In genomic region chr17:23802746-23803365, GRCm38 (mm10) we compare ENCODE assay signal across 8 mouse cellular contexts. TPM values are rescaled to one million over a fixed set of nuclear protein-coding genes. Genes with fewer than 3 reads are reported as not detected.
DNase-seq lines count a peak whose midpoint lies in the region; ATAC-seq lines count a peak whose summit lies in the region.

No protein-coding gene starts in this region.

- H3K27me3 ChIP-seq in heart, embryonic 13.5 days (replicated peaks) = no peaks in the 10 kb centered on the region
- no peaks in the 10 kb centered on the region for H3K27me3 ChIP-seq in liver, embryonic 12.5 days (replicated peaks)
- H3K27me3 ChIP-seq in stomach, embryonic 15.5 days (replicated peaks) = no peaks in the 10 kb centered on the region

- H3K36me3 ChIP-seq in heart, embryonic 13.5 days = peaks cover 15% of the 10 kb centered on the region
- H3K36me3 ChIP-seq in liver, embryonic 12.5 days = peaks cover 17% of the 10 kb centered on the region
- peaks cover under 1% of the 10 kb centered on the region; the same call in 1 of the 2 replicates for H3K36me3 ChIP-seq in stomach, embryonic 15.5 days

- peak overlapping the region; percentile 92 for H3K4me2 ChIP-seq in heart, embryonic 13.5 days
- peak overlapping the region; percentile 79 for H3K4me2 ChIP-seq in liver, embryonic 12.5 days
- H3K4me2 ChIP-seq in stomach, embryonic 15.5 days = peak overlapping the region; percentile 69

- DNase-seq in CD4-positive, CD25-positive, alpha-beta regulatory T cell, adult 2 months (ENCODE audit: low read depth, low spot score) = peak; percentile 100
- peak; percentile 96 for DNase-seq in fat pad, adult 2 months (ENCODE audit: extremely low read depth, low read depth, low spot score)
- DNase-seq in kidney, postnatal 10 days = peak; percentile 99
- peak; percentile 97 to 98 for DNase-seq in natural killer cell, adult 2 months (ENCODE audit: low spot score in 2 of 2)

- peak overlapping the region; percentile 95 for H3K27ac ChIP-seq in brown adipose tissue, adult 24 weeks (replicated peaks; ENCODE audit: low read depth, low read length)
- peak overlapping the region; percentile 97 for H3K27ac ChIP-seq in heart, embryonic 13.5 days (replicated peaks)
- H3K27ac ChIP-seq in liver, embryonic 12.5 days = peak overlapping the region; percentile 94
- peak overlapping the region; percentile 97 for H3K27ac ChIP-seq in stomach, embryonic 15.5 days

- H3K9ac ChIP-seq in heart, embryonic 13.5 days = peak overlapping the region; percentile 99
- H3K9ac ChIP-seq in liver, embryonic 12.5 days = peak overlapping the region; percentile 99
- H3K9ac ChIP-seq in stomach, embryonic 15.5 days = peak overlapping the region; percentile 95

- WGBS in heart, embryonic 13.5 days = under 1% methylated on average over 60 of the region's 60 CpGs
- under 1% methylated on average over 51 of the region's 60 CpGs for WGBS in liver, embryonic 12.5 days (ENCODE audit: insufficient replicate concordance)
- under 1% methylated on average over 60 of the region's 60 CpGs for WGBS in stomach, embryonic 15.5 days

- peak overlapping the region; percentile 100 for H3K4me3 ChIP-seq in brown adipose tissue, adult 24 weeks (ENCODE audit: insufficient read depth, low read depth, low read length)
- H3K4me3 ChIP-seq in heart, embryonic 13.5 days = peak overlapping the region; percentile 86
- peak overlapping the region; percentile 91 for H3K4me3 ChIP-seq in liver, embryonic 12.5 days
- peak overlapping the region; percentile 99 for H3K4me3 ChIP-seq in stomach, embryonic 15.5 days (replicated peaks)

- peak; percentile 92 for ATAC-seq in heart, embryonic 13.5 days (ENCODE audit: extremely low read depth, insufficient number of reproducible peaks, low FRiP score, low TSS enrichment)
- peak; percentile 97 for ATAC-seq in liver, embryonic 12.5 days
- ATAC-seq in stomach, embryonic 15.5 days (ENCODE audit: insufficient read depth, low FRiP score, low read depth) = peak; percentile 98

- no peaks in the 10 kb centered on the region for H3K9me3 ChIP-seq in heart, embryonic 13.5 days
- H3K9me3 ChIP-seq in liver, embryonic 12.5 days (replicated peaks) = no peaks in the 10 kb centered on the region
- no peaks in the 10 kb centered on the region for H3K9me3 ChIP-seq in stomach, embryonic 15.5 days

- no peaks in the 10 kb centered on the region; the same call in 1 of the 2 replicates for H3K4me1 ChIP-seq in brown adipose tissue, adult 24 weeks (ENCODE audit: control insufficient read depth, insufficient read depth, insufficient read length, low read length)
- H3K4me1 ChIP-seq in heart, embryonic 13.5 days = peaks cover 35% of the 10 kb centered on the region
- H3K4me1 ChIP-seq in liver, embryonic 12.5 days = peaks cover 33% of the 10 kb centered on the region
- H3K4me1 ChIP-seq in stomach, embryonic 15.5 days = peaks cover 5% of the 10 kb centered on the region

RNA-seq across cellular contexts. Expression of gene Srrm2, which starts 12.5 kb away (rescaled TPM):
- polyA plus RNA-seq in brown adipose tissue, adult 24 weeks (2012; ENCODE audit: insufficient read depth, insufficient read length, missing spikeins) = 86.7 and 109 TPM in 2 replicates
- 319 and 327 TPM in 2 replicates for polyA plus RNA-seq in heart, embryonic 13.5 days (2015; fragmentation: Nextera tagmentation; extraction: Ambion mirVana)
- polyA plus RNA-seq in liver, embryonic 12.5 days (2016; fragmentation: Nextera tagmentation; extraction: Ambion mirVana) = 334 and 339 TPM in 2 replicates
- 448 and 501 TPM in 2 replicates for polyA plus RNA-seq in stomach, embryonic 15.5 days (2015; fragmentation: Nextera tagmentation; extraction: Ambion mirVana)

RNA-seq across cellular contexts. Expression of gene Flywch2, which starts 17.0 kb away (rescaled TPM):
- polyA plus RNA-seq in brown adipose tissue, adult 24 weeks (2012; ENCODE audit: insufficient read depth, insufficient read length, missing spikeins) = 2.8 and 8.2 TPM in 2 replicates
- polyA plus RNA-seq in heart, embryonic 13.5 days (2015; fragmentation: Nextera tagmentation; extraction: Ambion mirVana) = 5.8 and 7.4 TPM in 2 replicates
- 2.9 and 3.6 TPM in 2 replicates for polyA plus RNA-seq in liver, embryonic 12.5 days (2016; fragmentation: Nextera tagmentation; extraction: Ambion mirVana)
- 18.1 and 23.5 TPM in 2 replicates for polyA plus RNA-seq in stomach, embryonic 15.5 days (2015; fragmentation: Nextera tagmentation; extraction: Ambion mirVana)

RNA-seq across cellular contexts. Expression of gene Elob, which starts 26.1 kb away (rescaled TPM):
- 378 and 510 TPM in 2 replicates for polyA plus RNA-seq in brown adipose tissue, adult 24 weeks (2012; ENCODE audit: insufficient read depth, insufficient read length, missing spikeins)
- 875 and 1,018 TPM in 2 replicates for polyA plus RNA-seq in heart, embryonic 13.5 days (2015; fragmentation: Nextera tagmentation; extraction: Ambion mirVana)
- 588 and 602 TPM in 2 replicates for polyA plus RNA-seq in liver, embryonic 12.5 days (2016; fragmentation: Nextera tagmentation; extraction: Ambion mirVana)
- 938 and 1,022 TPM in 2 replicates for polyA plus RNA-seq in stomach, embryonic 15.5 days (2015; fragmentation: Nextera tagmentation; extraction: Ambion mirVana)

RNA-seq across cellular contexts. Expression of gene Flywch1, which starts 31.5 kb away (rescaled TPM):
- 25.8 and 26.8 TPM in 2 replicates for polyA plus RNA-seq in brown adipose tissue, adult 24 weeks (2012; ENCODE audit: insufficient read depth, insufficient read length, missing spikeins)
- 52.1 and 54.1 TPM in 2 replicates for polyA plus RNA-seq in heart, embryonic 13.5 days (2015; fragmentation: Nextera tagmentation; extraction: Ambion mirVana)
- 22.4 and 22.6 TPM in 2 replicates for polyA plus RNA-seq in liver, embryonic 12.5 days (2016; fragmentation: Nextera tagmentation; extraction: Ambion mirVana)
- polyA plus RNA-seq in stomach, embryonic 15.5 days (2015; fragmentation: Nextera tagmentation; extraction: Ambion mirVana) = 48.9 and 50.5 TPM in 2 replicates

RNA-seq across cellular contexts. Expression of gene Prss33, which starts 33.0 kb away (rescaled TPM):
- polyA plus RNA-seq in brown adipose tissue, adult 24 weeks (2012; ENCODE audit: insufficient read depth, insufficient read length, missing spikeins) = not detected in 2 replicates
- not detected in 2 replicates for polyA plus RNA-seq in heart, embryonic 13.5 days (2015; fragmentation: Nextera tagmentation; extraction: Ambion mirVana)
- not detected in 2 replicates for polyA plus RNA-seq in liver, embryonic 12.5 days (2016; fragmentation: Nextera tagmentation; extraction: Ambion mirVana)
- 0.17 TPM in 1 of 2 replicates, not detected in the other for polyA plus RNA-seq in stomach, embryonic 15.5 days (2015; fragmentation: Nextera tagmentation; extraction: Ambion mirVana)

Comparison
In these comparisons a context has a peak if more than half of its experiments do, and no peak if none do; other contexts are left out.
1. Peak in every context shown above with its lines: DNase-seq, ATAC-seq, H3K4me3 ChIP-seq and H3K27ac ChIP-seq.